Mouse (Mus musculus) layer of hippocampus, adult 2 months (tissue): Measurements from ENCODE around the gene Rab5c. TPM values are rescaled to one million over a fixed set of nuclear protein-coding genes. Genes with fewer than 3 reads are reported as not detected.

Source experiments
- DNase-seq, 2 experiments: peaks; one replicate each; pipeline ENCODE4 v3.0.0; 2022; ENCODE audit warnings: low spot score in 2 of 2
- H3K27ac ChIP-seq: fragments of 200-600 bp; 2 replicates; pipeline ENCODE4 v1.8.1; 2022
- H3K4me3 ChIP-seq: fragments of 200-600 bp; 2 replicates; pipeline ENCODE4 v1.8.1; 2022; ENCODE audit warnings: mild to moderate bottlenecking
- CTCF ChIP-seq: fragments of 200-600 bp; conservative IDR thresholded peaks from 2 replicates; pipeline ENCODE4 v1.8.1; 2022; ENCODE audit warnings: antibody characterized with exemption, mild to moderate bottlenecking, moderate library complexity
- total RNA-seq, 2 experiments: library from RNA; stranded (reverse); gene quantifications; 2 replicates each; pipeline ENCODE4 v1.2.3; 2021

The Rab5c gene
- total RNA-seq, 2 experiments from 2014 or later, result 137 to 148 TPM

DNA sequence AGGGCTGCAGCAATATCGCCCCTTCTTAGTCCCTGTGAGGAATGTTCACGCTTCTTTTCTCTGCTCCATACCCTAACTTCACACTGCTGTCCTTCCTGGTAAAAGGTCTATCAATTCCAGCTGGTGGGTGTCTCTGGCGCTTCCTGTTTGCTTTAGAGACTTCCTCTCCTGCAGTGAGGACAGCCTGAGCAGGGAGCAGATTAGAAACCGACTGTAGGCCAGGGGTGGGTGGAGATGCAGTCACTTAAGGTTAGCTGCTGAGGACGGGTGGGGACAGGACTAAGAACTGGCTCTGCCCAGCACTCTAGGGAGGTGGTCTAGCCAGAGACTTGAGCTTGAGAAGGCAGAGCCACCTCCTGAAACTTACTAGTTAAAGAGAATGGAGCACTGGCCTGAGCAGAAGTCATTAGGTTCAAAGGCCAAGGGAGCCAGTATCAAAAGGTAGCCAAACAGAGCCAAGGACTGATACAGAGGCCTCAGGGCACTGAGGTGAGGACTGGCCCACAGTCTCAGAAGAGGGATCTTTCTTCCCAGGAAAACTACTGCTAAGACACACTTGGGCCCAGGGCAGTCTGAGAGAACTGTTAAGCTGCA, 13.0 kb downstream of the Rab5c start:
- TF ChIP-seq CTCF, result no peak
- peak overlapping the region; percentile 49 for H3K27ac ChIP-seq
- no peak overlapping the region for H3K4me3 ChIP-seq
- no peak for DNase-seq

GRCm38 (mm10) chr11:100722493-100723028, 15.5 kb downstream of the Rab5c start:
- no peak overlapping the region for H3K4me3 ChIP-seq
- H3K27ac ChIP-seq, result peak overlapping the region; percentile 87
- no peak for TF ChIP-seq CTCF
- DNase-seq, result no peak

DNA sequence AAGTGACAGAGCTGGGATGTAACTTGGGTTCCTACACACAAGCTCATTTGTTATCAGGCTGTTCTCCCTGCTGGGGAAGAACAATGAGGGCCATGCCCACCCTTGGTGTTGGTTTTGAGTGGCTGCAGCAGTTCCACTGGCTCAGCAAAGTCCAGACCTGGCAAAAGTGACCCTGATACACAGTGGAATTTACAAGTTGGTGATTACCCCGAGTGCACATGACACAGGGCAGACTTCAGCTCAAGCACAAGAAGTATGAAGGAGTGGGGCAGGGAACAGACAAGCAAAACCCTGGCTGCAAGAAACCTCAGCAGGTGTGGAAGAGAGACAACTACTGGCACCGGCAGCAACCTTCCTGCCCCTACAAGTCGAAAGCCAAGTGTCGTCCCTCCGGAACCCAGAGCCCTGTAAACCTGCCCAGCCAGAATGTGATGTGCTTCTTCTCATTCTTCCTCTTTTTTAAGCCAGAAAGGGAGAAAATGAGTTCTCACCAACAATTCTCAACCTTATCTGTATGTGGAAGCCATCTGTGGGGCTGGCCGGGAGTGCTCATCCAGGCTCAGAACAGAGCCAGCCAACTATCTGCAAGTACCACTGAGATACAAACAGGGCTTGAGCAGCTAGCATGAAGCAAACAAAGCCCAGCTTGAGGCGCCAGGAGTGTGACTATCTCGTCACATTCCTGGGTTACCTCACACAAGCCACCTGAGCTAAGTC, 16.1 kb downstream of the Rab5c start:
- no peak for DNase-seq
- peak overlapping the region; percentile 87 for H3K27ac ChIP-seq
- TF ChIP-seq CTCF, result no peak
- no peak overlapping the region for H3K4me3 ChIP-seq

DNA sequence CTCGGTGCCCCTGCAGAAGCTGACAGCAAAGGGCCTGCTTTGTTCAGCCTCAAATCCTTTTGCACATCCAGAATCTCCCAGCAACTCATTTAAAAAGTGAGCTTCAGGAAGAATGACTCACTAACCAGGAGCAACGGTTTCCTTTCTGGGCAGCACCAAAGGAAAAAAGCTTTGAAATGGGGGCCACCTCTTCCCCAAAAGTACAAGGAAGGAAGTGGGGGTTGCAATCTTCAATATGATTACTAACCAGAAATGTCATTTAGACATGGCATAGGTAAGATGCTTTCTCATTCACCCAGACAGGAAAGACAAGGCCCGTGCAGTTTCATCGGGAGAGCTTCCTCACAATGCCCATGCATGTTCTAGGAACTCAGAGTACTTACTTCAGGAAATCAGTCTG, 16.8 kb downstream of the Rab5c start:
- Histone ChIP-seq H3K4me3 (no peak overlapping the region), H3K27ac (peak overlapping the region; percentile 87)
- TF ChIP-seq CTCF, result no peak
- DNase-seq, result no peak

DNA sequence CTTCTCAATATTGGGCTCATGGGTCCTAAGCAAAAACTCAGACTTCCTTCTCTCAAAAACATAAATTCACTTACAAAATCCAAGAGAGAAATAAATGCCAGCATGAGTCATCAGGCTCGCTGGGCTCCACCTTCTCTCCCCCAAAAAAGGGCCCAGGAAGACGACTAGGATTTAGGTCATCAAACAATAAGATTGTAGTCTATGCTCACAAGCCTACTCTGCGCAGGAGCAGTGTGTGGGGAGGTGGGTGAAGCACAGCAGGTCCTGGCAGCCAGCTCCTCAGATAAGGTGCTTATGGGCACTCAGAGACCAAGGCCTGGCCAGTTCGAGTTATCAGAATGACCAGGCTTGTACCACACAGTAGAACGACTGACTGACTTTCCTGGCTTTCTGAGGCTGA, 17.7 kb downstream of the Rab5c start:
- no peak for DNase-seq
- Histone ChIP-seq H3K4me3 (no peak overlapping the region), H3K27ac (peak overlapping the region; percentile 87)
- TF ChIP-seq CTCF, result no peak

DNA sequence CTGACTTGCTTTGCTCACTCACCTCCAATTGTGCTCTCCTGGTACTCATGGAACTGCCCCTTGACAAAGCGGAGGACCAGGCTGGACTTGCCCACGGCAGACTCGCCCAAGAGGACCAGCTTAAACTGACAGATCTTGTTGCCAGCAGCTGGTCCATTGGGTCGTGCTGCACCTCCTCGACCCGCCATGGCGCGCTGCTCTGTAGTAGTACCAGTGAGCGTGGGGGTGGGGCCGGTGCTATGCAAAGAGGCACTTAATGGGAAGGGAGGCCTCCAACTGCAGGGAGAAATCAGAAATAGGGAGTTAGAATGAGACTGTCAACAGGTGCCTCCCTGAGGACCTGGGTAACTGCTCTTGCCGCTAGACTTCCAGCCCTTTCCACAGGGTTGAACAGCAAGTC, 18.1 kb downstream of the Rab5c start:
- TF ChIP-seq CTCF, result no peak
- peak overlapping the region; percentile 87 for H3K27ac ChIP-seq
- H3K4me3 ChIP-seq, result no peak overlapping the region
- no peak for DNase-seq

DNA sequence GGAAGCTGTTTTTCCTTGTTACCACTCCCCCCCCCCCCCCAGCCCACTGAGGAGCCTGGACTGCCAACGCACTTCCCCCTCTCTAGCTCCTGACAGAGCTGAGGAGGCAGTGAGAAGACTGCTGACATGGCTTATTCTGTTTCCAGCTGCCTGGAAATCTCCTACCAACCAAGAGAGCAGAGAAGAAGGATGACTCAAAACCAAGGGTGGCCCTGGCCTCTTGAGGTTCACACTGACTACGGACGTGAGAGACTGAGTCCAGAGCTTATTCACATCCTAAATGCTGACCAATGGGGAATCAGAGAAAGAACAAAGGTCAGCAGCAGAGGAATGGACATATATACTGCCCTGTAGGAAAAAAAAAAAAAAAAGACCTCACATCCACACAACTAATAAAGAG, 18.7 kb downstream of the Rab5c start:
- no peak overlapping the region for H3K4me3 ChIP-seq
- peak overlapping the region; percentile 87 for H3K27ac ChIP-seq
- no peak for TF ChIP-seq CTCF
- DNase-seq, result no peak

DNA sequence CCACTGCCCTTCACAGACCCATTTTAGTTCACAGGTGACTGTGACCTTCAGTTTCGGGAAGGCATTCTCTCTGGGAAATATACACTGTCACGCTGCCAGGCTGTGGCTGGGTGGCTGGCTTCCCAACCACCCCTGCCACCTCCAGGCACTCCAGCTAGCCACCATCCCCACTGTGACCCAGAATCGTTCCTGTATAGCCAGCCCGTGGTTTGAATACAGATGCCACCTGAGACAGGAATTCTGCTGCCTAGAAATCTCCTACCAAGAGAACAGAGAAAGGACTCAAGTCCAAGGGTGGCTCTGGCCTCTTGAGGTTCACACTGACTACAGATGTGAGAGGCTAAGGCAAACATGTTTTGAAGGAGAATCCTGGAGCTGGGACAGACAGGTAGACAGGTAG, 19.1 kb downstream of the Rab5c start:
- no peak for DNase-seq
- H3K4me3 ChIP-seq, result no peak overlapping the region
- TF ChIP-seq CTCF, result no peak
- H3K27ac ChIP-seq, result peak overlapping the region; percentile 87; the same call in 1 of the 2 replicates

DNA sequence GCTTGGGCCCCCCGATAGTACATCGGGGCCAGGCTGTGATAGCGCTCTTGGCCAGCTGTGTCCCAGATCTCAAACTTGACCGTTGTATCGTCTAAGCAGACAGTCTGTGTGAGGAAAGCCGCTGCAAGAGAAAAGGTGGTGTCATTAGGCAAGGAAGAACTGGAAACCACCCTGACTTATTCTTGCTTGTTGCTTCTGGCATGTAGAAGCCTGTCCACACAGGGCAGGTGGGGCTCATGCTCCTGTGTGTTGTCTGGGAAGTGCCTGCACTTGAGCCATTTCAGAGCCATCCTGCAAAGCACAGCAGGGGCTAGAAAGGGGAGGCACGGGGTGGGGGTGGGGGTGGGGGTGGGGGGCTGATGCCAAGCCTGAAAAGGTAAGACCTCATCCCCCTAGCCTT, 19.6 kb downstream of the Rab5c start:
- TF ChIP-seq CTCF, result no peak
- H3K4me3 ChIP-seq, result no peak overlapping the region
- H3K27ac ChIP-seq, result peak overlapping the region; percentile 87; the same call in 1 of the 2 replicates
- no peak for DNase-seq

GRCm38 (mm10) chr11:100716649-100717048, 21.4 kb downstream of the Rab5c start:
- Histone ChIP-seq H3K4me3 (no peak overlapping the region), H3K27ac (peak overlapping the region; percentile 78; the same call in 1 of the 2 replicates)
- TF ChIP-seq CTCF, result no peak
- DNase-seq, result no peak

DNA sequence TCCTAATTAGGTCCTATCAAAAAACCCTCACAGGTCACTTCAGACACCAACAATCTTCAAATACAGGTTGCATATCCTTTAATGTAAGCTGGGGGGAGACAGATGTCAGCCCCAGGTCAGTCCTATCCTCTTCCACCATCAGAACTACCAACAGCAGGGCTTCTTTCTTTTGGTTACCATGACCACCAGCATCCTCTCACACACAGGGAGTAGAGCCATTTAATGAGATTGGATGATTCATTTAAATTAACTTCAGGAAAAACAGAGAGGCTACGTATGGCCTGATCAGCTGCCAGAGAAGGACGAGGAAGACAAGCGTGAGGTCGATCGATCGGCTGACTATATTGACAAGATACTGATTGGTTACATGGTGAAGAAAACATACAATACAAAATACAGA, 23.1 kb downstream of the Rab5c start:
- DNase-seq, result peak in 1 of 2 experiments; percentile 50
- no peak; the same call in 1 of the 2 replicates for TF ChIP-seq CTCF
- H3K4me3 ChIP-seq, result no peak overlapping the region
- peak overlapping the region; percentile 78 for H3K27ac ChIP-seq

DNA sequence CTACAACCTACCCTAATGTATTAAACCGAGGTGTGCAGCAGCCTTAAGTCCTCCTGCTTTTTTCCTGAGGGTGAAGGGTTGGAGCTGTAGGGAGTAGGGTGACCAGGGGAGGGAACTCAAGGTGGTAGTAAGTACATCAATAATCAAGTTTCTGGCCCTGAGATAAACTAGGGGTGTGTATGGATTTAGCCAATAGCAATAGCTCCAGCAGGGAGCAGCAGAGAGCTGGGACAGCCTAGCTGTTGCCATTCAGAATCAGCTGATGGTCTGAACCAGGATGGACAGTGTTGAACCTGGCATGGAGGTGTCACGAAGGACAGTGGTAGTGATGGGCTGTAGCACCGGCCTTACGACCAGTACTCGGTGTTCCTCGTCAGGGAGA, 23.5 kb downstream of the Rab5c start:
- H3K27ac ChIP-seq, result peak overlapping the region; percentile 78
- peak; percentile 95 for TF ChIP-seq CTCF
- no peak overlapping the region; the same call in 1 of the 2 replicates for H3K4me3 ChIP-seq
- DNase-seq, result peak; percentile 70 to 79

DNA sequence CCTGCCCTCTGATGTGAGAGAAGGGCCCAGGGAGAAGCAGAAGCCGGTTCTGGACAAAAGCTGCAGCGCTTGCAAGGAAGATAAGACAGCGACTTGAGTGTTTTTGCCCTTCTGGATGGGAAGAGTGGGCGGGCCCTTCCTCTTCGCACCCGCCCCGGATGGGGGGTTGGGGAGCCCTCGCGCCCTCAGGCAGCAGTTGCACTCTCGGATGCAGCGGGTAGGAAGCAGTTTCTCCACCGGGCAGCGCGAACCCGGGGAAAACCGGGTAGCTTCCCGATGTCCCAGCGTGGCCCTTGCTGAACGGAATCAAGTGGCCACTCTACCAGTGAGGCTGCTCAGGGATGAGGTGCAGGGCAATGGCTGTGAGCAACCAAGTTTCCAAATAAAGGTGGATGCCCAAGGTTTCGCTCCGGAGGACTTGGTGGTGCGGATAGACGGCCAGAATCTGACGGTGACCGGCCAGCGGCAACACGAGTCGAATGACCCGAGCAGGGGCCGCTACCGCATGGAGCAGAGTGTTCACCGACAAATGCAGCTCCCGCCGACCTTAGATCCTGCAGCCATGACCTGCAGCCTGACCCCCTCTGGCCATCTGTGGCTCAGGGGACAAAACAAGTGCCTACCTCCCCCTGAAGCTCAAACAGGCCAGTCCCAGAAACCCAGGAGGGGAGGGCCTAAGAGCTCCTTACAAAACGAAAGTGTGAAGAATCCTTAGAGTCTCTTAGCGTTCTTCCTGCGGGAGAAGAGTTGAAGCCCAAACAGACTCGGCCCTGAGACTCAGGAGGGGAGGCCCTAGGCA, 24.1 kb downstream of the Rab5c start, which contains the start of gene Hspb9:
TSS of gene Hspb9 (plus strand) at position 116 of the 799 bp plus-strand sequence.
- DNase-seq, result no peak
- H3K4me3 ChIP-seq, result peak within 1 kb of the TSS; percentile 3; the same call in 1 of the 2 replicates
- peak within 1 kb of the TSS; percentile 78 for H3K27ac ChIP-seq
- no peak for TF ChIP-seq CTCF
